Mouse (Mus musculus): ENCODE data around the gene Pm20d1. TPM values are rescaled to one million over a fixed set of nuclear protein-coding genes. Genes with fewer than 3 reads are reported as not detected.

The Pm20d1 gene
- 22.5 TPM for polyA plus RNA-seq (2014; fragmentation: Illumina TruSeq; extraction: RNeasy Lipid Tissue Mini Kit (QIAGEN cat#74804); ENCODE audit: low read depth, low replicate concordance)

DNA sequence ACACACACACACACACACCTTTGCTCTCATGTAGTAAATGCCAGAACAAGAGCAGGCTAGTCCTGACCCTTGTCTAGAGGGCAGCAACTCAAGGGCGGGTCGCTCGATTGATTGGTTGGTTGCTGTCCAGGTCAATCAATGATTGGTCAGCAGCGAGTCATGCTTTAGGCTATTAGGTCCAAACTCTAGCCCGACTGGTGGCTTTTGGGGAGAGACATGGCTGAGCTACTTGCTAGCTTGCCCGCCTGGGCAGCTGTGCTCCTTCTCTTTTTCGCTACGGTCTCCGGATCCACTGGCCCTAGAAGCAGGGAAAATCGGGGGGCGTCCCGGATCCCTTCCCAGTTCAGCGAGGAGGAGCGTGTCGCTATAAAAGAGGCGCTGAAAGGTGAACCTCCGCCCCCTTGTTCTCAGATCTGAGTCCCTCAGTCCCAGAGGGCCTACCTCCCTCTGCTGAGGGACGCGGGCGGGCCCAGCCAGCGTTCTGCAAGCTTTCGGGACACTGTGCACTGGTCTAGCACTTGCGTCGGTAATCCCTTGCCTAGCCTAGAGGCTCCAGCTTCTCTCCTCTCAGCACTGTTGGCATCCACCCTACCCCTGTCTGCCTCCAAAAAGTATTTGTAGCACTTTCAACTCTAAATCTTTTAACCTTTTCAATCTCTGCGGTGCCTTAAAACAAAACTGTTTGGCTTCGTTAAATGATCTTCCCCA lies at the start of gene Pm20d1:
Gene Pm20d1, plus strand, starts transcription at position 180 of the 708 bp plus-strand sequence.

DNA sequence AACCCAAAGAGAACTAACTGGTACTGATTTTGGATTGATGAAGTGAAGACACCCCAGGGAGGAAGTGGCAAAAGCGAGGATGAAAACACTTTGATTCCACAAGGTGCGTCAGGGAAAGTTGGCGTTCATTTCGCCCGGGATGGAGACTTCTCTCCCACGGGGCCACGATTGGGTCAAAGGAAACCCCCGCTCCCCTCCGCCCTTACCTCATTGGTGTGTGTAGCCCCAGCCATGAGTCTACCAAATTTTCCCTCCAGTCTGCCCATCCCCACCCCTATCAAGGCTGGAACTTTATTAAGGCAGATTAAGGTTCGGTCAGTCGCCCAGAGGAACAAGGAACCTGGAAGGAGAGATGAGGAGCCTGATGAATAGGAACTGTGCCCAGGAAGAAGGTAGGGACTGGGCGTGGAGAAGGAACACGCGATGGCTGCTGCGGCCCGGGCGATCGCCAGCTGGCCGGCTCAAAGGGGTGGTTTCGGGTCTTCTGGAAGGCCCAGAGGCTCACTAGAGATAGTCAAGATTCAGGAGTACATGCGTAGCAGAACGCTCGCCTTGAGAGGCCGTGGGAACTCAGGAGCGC lies 30.1 kb downstream of the Pm20d1 start, which contains the start of gene Slc41a1:
Gene Slc41a1, plus strand, starts transcription at position 287 of the 580 bp plus-strand sequence.

DNA sequence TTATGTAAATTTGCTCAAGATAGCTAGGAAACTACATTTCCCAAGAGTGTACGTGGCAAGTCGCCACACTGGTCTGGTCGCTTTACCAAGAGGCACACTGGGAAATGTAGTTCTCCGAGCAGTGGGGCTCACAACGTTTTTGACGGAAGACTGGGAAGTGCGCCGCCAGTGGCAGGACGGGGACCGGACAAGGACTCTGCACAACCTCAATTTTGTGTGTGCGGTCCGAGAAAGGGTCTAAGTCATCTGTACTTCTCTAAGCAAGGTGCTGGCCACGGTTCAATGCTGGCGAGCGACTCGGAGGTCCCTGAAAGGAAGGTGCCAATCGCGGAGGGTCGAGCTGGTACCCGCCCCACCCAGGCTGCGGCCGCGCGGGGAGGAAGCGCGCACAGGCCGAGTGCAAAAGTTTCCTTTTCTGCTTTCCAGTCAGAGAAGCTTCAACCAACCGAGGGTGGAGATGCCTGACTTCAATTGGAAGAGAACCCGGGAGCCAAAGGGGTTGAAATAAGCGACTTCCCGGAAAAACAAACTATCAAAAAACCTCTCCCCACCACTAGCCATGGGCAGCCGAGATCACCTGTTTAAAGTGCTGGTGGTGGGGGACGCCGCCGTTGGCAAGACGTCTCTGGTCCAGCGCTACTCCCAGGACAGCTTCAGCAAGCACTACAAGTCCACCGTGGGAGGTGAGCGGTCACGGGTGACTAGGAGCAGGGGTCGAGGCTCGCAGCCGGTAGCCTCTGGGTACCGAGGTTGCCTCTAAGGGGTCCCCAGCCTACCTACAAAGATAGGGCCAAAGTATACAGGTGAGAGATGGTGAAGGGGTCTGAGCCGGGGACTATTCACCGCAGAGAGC lies 70.1 kb downstream of the Pm20d1 start, which contains the start of gene Rab29:
Gene Rab29, plus strand, starts transcription at position 132 of the 853 bp plus-strand sequence.

Other genes starting within 250 kb of the Pm20d1 start
- gene Avpr1b, start 198.1 kb upstream of the Pm20d1 start, polyA plus RNA-seq (2014; fragmentation: Illumina TruSeq; extraction: RNeasy Lipid Tissue Mini Kit (QIAGEN cat#74804); ENCODE audit: low read depth, low replicate concordance), result not detected
- 2.5 TPM for gene Ctse, start 159.1 kb upstream of the Pm20d1 start, polyA plus RNA-seq (2014; fragmentation: Illumina TruSeq; extraction: RNeasy Lipid Tissue Mini Kit (QIAGEN cat#74804); ENCODE audit: low read depth, low replicate concordance)
- gene Rab7b, start 108.7 kb upstream of the Pm20d1 start, polyA plus RNA-seq (2014; fragmentation: Illumina TruSeq; extraction: RNeasy Lipid Tissue Mini Kit (QIAGEN cat#74804); ENCODE audit: low read depth, low replicate concordance), result 1.2 TPM
- not detected for gene Slc26a9, start 53.4 kb upstream of the Pm20d1 start, polyA plus RNA-seq (2014; fragmentation: Illumina TruSeq; extraction: RNeasy Lipid Tissue Mini Kit (QIAGEN cat#74804); ENCODE audit: low read depth, low replicate concordance)
- gene Slc41a1, start 30.1 kb downstream of the Pm20d1 start, polyA plus RNA-seq (2014; fragmentation: Illumina TruSeq; extraction: RNeasy Lipid Tissue Mini Kit (QIAGEN cat#74804); ENCODE audit: low read depth, low replicate concordance), result 5.9 TPM
- 7.1 TPM for gene Rab29, start 69.8 kb downstream of the Pm20d1 start, polyA plus RNA-seq (2014; fragmentation: Illumina TruSeq; extraction: RNeasy Lipid Tissue Mini Kit (QIAGEN cat#74804); ENCODE audit: low read depth, low replicate concordance)
- gene Nucks1, start 113.2 kb downstream of the Pm20d1 start, polyA plus RNA-seq (2014; fragmentation: Illumina TruSeq; extraction: RNeasy Lipid Tissue Mini Kit (QIAGEN cat#74804); ENCODE audit: low read depth, low replicate concordance), result 89.1 TPM
- 5.8 TPM for gene Slc45a3, start 165.6 kb downstream of the Pm20d1 start, polyA plus RNA-seq (2014; fragmentation: Illumina TruSeq; extraction: RNeasy Lipid Tissue Mini Kit (QIAGEN cat#74804); ENCODE audit: low read depth, low replicate concordance)
- 26.0 TPM for gene Elk4, start 210.2 kb downstream of the Pm20d1 start, polyA plus RNA-seq (2014; fragmentation: Illumina TruSeq; extraction: RNeasy Lipid Tissue Mini Kit (QIAGEN cat#74804); ENCODE audit: low read depth, low replicate concordance)